Mouse (Mus musculus) neural tube, embryonic 14.5 days (tissue): ENCODE measurements around the gene Dda1. TPM values are rescaled to one million over a fixed set of nuclear protein-coding genes. Genes with fewer than 3 reads are reported as not detected.

Source experiments
- ATAC-seq: fragments of 200-750 bp; cut with Nextera tagmentation; 2 replicates; pipeline ENCODE4 v1.8.0; 2017; ENCODE audit warnings: low read depth, mild to moderate bottlenecking, moderate TSS enrichment, moderate library complexity
- H3K27ac ChIP-seq: fragments of 300-500 bp; sonication (generic); 2 replicates; pipeline ENCODE4 v1.5.1; 2014; ENCODE audit warnings: low read depth, mild to moderate bottlenecking, control low read depth, low read length, moderate library complexity, mixed read lengths
- H3K27me3 ChIP-seq: fragments of 300-500 bp; sonication (generic); 2 replicates; pipeline ENCODE4 v1.6.1; 2014; ENCODE audit warnings: low read length; ENCODE audit not compliant: control insufficient read depth, insufficient read depth
- H3K36me3 ChIP-seq: fragments of 300-500 bp; sonication (generic); 2 replicates; pipeline ENCODE4 v1.6.1; 2014; ENCODE audit warnings: low read length, mixed read lengths; ENCODE audit not compliant: control insufficient read depth, insufficient read depth
- H3K4me1 ChIP-seq: fragments of 300-500 bp; sonication (generic); 2 replicates; pipeline ENCODE4 v1.6.1; 2014; ENCODE audit warnings: low read length; ENCODE audit not compliant: control insufficient read depth, insufficient read depth
- H3K4me2 ChIP-seq: fragments of 300-500 bp; sonication (generic); 2 replicates; pipeline ENCODE4 v1.6.1; 2014; ENCODE audit warnings: mild to moderate bottlenecking, low read depth, low read length, control low read depth
- H3K4me3 ChIP-seq: fragments of 300-500 bp; sonication (generic); 2 replicates; pipeline ENCODE4 v1.5.1; 2014; ENCODE audit warnings: low read depth, low read length, control low read depth, mixed read lengths
- H3K9ac ChIP-seq: fragments of 300-500 bp; sonication (generic); replicated peaks from 2 replicates; pipeline ENCODE4 v1.6.1; 2014; ENCODE audit warnings: low read depth, mild to moderate bottlenecking, control low read depth, low read length, mixed read lengths
- H3K9me3 ChIP-seq: fragments of 300-500 bp; sonication (generic); 2 replicates; pipeline ENCODE4 v1.6.1; 2016; ENCODE audit warnings: low read length; ENCODE audit not compliant: control insufficient read depth
- WGBS: fragments of 180-500 bp; shearing (Covaris S2); extraction: QIAGEN DNeasy Blood & Tissue Kit; methylation state at CpG from one replicate; pipeline ENCODE4 v1.1.7; 2014; 5-methylcytosine and 5-hydroxymethylcytosine counted together
- polyA plus RNA-seq: library from polyadenylated mRNA; unstranded; fragments of >200 nt; fragmentation: Nextera tagmentation; extraction: Ambion mirVana; gene quantifications from 2 replicates; pipeline ENCODE4 v1.2.1, GENCODE M21; 2014

Dda1 gene
- polyA plus RNA-seq, 1 experiment from 2014 or later: 251 TPM

DNA sequence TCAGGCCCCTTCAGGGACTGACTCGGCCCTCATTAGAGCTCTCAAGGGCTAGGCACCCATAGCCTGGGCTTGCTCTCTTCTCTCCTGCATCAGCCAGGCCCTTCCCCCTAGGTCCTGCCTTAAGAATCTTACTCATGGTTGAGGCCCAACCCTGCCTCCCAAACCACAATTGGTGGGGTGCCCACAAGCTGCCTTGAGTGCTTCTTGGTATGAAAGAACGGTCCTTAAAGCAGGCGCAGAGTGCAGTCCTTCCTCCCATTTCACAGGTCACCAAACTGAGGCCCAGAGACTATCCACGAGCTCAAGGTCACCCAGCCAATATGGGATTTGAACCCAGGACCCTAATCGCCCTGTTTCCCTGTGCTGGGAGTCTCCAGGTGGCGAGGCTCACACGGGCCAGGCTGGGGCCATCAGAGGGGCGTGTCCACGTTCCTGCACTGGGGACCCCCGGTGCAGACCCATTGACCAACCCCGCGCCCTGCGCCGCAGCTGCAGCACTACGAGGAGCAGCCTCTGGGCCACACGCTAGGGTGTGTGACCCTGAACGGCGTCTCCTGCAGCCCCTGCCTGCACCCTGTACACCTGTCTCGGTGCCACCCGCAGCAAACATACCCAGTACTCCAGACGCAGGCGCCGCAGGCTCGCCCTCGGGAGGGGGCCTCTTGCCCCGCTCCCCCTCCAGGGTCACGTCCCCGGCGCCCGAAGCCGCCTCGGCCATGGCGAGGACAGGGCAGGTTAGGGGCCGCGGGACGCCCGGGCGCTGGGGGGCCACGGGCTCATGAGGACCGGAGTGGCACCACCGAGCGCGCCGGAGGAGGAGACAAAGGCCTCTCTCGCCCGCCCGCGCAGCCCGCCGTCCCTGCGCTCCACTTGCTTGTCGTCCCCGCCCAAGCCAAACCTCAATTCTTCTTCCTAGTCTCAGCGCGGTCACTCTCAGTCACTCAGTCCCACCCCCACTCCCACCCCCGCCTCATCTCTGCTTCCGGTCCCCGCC, 16.4 kb downstream of the Dda1 start, which contains the start of gene Ano8:
Ano8 (minus strand) TSS at position 822 of the 994 bp plus-strand sequence.
- no peaks in the 10 kb centered on the region for H3K9me3 ChIP-seq
- ATAC-seq: peak; percentile 76
- H3K4me1 ChIP-seq: peaks cover 14% of the 10 kb centered on the region
- peak within 1 kb of the TSS; percentile 84 for H3K4me2 ChIP-seq
- H3K9ac ChIP-seq: peak within 1 kb of the TSS; percentile 95
- H3K36me3 ChIP-seq: peaks cover 15% of the 10 kb centered on the region; the same call in 1 of the 2 replicates
- peak within 1 kb of the TSS; percentile 82 for H3K27ac ChIP-seq
- WGBS: 5% methylated on average over 47 of the region's 58 CpGs
- no peaks in the 10 kb centered on the region for H3K27me3 ChIP-seq
- H3K4me3 ChIP-seq: peak within 1 kb of the TSS; percentile 81

DNA sequence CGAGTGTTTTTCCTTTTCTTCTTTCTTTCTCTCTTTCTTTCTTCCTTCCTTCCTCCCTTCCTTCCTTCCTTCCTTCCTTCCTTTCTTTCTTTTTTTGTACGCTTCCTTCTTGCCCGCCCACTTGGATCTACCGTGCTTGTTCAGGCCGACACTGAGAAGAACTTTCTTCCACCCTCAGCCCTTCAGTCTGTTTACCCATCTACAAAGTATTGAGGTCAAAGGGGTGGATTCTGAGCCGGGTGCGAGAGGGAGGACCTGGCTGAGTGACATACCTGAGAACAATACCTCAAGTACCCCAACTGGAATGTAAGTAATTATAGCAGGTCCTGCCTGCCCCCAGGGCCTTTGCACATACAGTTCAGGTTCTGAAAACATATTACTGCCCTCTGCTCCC, 17.1 kb downstream of the Dda1 start:
- peaks cover 10% of the 10 kb centered on the region; the same call in 1 of the 2 replicates for H3K36me3 ChIP-seq
- peak overlapping the region; percentile 81 for H3K4me3 ChIP-seq
- no peak for ATAC-seq
- no peak overlapping the region for H3K27ac ChIP-seq
- H3K9ac ChIP-seq: peak overlapping the region; percentile 95; the same call in 1 of the 2 replicates
- 24% methylated on average over 7 of the region's 7 CpGs for WGBS
- no peaks in the 10 kb centered on the region for H3K27me3 ChIP-seq
- peak overlapping the region; percentile 84 for H3K4me2 ChIP-seq
- peaks cover 14% of the 10 kb centered on the region for H3K4me1 ChIP-seq
- no peaks in the 10 kb centered on the region for H3K9me3 ChIP-seq

DNA sequence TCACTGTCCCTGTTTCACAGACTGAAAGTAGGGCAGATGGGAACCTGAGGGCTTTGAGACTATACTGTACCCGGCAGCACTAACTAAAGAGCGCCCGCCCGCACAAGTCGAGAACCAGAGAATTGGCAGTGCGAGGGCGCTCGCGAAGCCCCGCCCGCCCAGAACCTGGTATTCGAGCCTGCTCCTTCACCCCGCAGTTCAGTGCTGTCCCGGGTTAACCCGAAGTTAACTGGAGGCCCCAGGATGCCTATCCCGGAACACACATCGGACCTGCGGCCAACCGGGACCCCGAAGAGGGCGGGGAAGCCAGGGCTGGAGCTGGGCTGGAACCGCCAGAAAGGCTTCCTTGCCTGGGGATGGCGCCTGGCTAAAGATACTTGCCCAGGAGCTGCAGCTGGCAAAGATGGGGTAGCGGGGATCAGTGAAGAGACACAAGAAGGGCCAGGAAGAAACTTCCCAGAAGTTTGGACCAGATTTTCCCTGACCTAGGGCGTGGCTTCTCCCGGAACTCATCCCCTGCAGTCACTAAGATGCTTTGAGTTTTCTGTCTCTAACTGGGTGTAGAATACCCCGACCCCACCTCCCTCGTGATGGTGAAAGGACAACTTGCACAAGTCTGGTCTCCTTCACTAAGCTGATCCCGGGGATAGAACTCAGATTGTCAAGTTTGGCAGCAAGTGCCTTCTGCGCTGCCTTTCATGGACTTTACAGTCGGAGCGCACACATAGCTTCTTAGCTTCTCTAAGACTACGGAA, 18.9 kb downstream of the Dda1 start, which contains the start of gene Gtpbp3:
Gtpbp3 (plus strand) TSS at position 413 of the 755 bp plus-strand sequence.
- peak within 1 kb of the TSS; percentile 68; the same call in 1 of the 2 replicates for H3K27ac ChIP-seq
- WGBS: 1% methylated on average over 33 of the region's 33 CpGs
- peak within 1 kb of the TSS; percentile 57 for H3K9ac ChIP-seq
- H3K36me3 ChIP-seq: peaks cover 13% of the 10 kb centered on the region
- H3K4me3 ChIP-seq: peak within 1 kb of the TSS; percentile 75
- H3K4me2 ChIP-seq: peak within 1 kb of the TSS; percentile 100
- peaks cover 14% of the 10 kb centered on the region for H3K4me1 ChIP-seq
- no peaks in the 10 kb centered on the region for H3K27me3 ChIP-seq
- peak; percentile 53 for ATAC-seq
- H3K9me3 ChIP-seq: no peaks in the 10 kb centered on the region

DNA sequence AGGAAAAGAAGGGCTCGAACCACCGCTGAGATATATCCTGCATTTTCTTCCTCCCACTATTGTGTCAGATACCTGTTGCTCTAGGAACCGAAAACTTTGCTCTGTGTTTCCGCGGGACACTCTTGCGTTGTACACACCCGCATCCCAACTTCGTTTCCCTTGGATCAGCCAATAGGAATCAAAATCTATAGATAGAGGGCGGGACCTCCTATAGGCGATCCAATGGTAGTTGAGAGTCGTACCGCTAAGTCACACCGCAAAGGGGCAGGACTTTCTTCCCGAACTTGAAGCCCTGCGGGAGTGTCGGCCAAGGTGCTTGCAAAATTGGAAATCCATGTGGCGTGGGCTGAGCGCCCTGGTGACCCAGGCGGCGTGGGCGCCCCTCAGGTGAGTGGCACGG, 19.5 kb downstream of the Dda1 start:
- Histone ChIP-seq H3K4me1 (peaks cover 14% of the 10 kb centered on the region), H3K36me3 (peaks cover 13% of the 10 kb centered on the region), H3K27ac (no peak overlapping the region), H3K9me3 (no peaks in the 10 kb centered on the region), H3K9ac (peak overlapping the region; percentile 57), H3K4me2 (peak overlapping the region; percentile 100), H3K4me3 (peak overlapping the region; percentile 75), H3K27me3 (no peaks in the 10 kb centered on the region)
- ATAC-seq: peak; percentile 91
- under 1% methylated on average over 22 of the region's 22 CpGs for WGBS

DNA sequence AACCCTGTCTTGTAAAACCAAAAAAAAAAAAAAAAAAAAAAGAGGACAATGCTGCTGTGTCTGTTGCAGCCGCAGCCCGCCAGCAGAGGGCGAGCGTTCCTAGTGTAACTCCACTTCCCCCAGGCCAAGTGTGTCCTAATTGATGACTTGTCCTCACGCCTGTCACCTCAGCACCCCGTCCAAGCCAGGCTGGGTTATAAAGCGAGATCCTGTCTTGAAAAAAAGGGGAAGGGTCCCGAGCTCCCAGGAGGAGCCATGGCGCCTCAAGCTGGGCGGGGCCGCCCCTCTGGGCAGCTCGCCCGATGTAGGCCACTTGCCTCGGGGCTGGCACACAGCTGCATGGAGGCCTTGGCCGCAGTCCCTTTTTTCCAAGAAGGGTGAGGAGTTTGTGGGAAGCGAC, 26.0 kb downstream of the Dda1 start:
- H3K4me1 ChIP-seq: no peaks in the 10 kb centered on the region
- H3K9me3 ChIP-seq: no peaks in the 10 kb centered on the region
- H3K4me2 ChIP-seq: no peak overlapping the region
- H3K27ac ChIP-seq: no peak overlapping the region
- no peak overlapping the region for H3K9ac ChIP-seq
- ATAC-seq: peak; percentile 77
- WGBS: 17% methylated on average over 15 of the region's 16 CpGs
- no peak overlapping the region for H3K4me3 ChIP-seq
- H3K27me3 ChIP-seq: no peaks in the 10 kb centered on the region
- H3K36me3 ChIP-seq: peaks cover 8% of the 10 kb centered on the region; the same call in 1 of the 2 replicates

DNA sequence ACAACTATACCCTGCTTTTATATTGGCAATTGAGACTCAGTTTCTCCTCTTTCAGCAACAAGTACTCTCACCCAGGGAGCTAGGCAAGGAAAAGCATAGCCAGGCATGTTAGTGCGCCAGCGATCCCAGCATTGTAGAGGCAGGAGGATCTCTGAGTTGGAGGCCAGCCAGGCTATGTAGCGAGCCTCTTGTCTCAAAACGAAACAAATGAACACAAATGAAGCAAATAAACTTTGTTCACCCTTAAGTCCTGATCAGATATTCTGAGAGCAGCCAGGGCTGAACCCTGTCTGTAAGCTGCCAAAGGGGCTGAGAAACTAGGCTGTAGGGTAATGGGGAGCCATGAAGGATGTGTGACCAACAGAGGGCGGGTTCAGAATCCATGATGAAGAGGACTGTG, 26.8 kb downstream of the Dda1 start:
- no peak overlapping the region for H3K4me2 ChIP-seq
- H3K9ac ChIP-seq: no peak overlapping the region
- ATAC-seq: no peak
- WGBS: 90% methylated on average over 5 of the region's 5 CpGs
- no peak overlapping the region for H3K27ac ChIP-seq
- H3K4me1 ChIP-seq: no peaks in the 10 kb centered on the region
- no peaks in the 10 kb centered on the region for H3K27me3 ChIP-seq
- peaks cover 8% of the 10 kb centered on the region; the same call in 1 of the 2 replicates for H3K36me3 ChIP-seq
- H3K4me3 ChIP-seq: no peak overlapping the region
- H3K9me3 ChIP-seq: no peaks in the 10 kb centered on the region

DNA sequence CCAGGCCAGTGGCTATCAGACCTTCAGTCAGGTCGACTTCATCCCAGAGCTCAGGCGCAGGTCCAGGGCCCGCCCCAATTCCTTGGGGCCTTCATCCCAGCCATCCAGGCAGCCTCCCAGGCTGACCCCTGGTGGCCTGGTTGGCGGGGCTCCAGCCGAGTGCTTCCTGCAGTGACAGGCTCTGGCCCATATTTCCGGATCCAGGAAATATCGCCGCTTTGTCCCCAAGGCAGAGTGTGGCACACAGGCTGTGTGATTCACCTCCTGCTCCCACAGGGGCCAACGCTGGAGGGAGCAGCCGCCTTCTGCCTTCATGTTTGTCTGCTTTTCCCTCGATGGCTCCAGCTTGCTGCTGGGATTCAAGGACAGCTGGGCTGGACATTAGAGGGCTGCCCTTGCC, 27.5 kb downstream of the Dda1 start:
- Histone ChIP-seq H3K27ac (peak overlapping the region; percentile 28; the same call in 1 of the 2 replicates), H3K36me3 (peaks cover 8% of the 10 kb centered on the region; the same call in 1 of the 2 replicates), H3K4me2 (no peak overlapping the region), H3K27me3 (no peaks in the 10 kb centered on the region), H3K4me1 (no peaks in the 10 kb centered on the region), H3K4me3 (no peak overlapping the region), H3K9me3 (no peaks in the 10 kb centered on the region), H3K9ac (no peak overlapping the region)
- ATAC-seq: no peak
- 46% methylated on average over 11 of the region's 11 CpGs for WGBS

DNA sequence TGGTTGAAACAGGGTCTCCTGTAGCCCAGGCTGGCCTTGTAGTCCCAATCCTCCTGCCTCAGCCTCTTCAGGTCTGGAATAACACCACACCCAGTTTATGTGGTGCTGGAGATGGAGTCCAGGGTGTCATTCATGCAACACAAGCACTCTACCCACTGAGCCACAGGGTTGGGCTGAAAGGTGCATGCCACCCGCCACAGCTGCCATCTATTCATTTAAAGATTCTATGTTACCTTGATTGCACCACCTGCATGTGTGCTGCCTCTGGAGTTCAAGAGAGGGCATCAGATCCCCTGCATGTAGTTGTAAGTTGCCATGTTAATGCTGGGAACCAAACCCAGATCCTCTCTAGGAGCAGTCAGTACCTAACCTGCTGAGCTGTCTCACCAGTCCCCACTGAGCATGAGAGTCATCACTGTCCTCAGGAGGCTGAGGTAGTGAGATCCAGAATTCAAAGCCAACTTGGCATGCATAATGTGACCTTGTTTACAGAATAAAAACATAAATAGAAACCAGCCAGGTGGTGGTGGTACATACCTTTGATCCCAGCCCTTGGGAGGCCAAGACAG, 28.2 kb downstream of the Dda1 start:
- Histone ChIP-seq H3K4me2 (no peak overlapping the region), H3K4me3 (no peak overlapping the region), H3K4me1 (no peaks in the 10 kb centered on the region), H3K27me3 (no peaks in the 10 kb centered on the region), H3K9me3 (no peaks in the 10 kb centered on the region), H3K36me3 (peaks cover 7% of the 10 kb centered on the region; the same call in 1 of the 2 replicates), H3K9ac (no peak overlapping the region), H3K27ac (no peak overlapping the region; the same call in 1 of the 2 replicates)
- ATAC-seq: no peak
- 88% methylated on average over 1 of the region's 1 CpGs for WGBS
